Mouse (Mus musculus) lung, adult 2 months (tissue): ENCODE measurements at regions not wholly inside any gene's neighbourhood (a gene's known extent, or its start where the extent isn't known, plus 50 kb on each side); places are given as distances from the start of the nearest gene placed in this dataset.

Experiments used
- CTCF ChIP-seq: fragments of 200-500 bp; IDR thresholded peaks from 2 replicates; pipeline ENCODE4 v1.5.1; 2011; ENCODE audit warnings: mild to moderate bottlenecking, low read length, control low read depth; ENCODE audit not compliant: insufficient read depth
- POLR2A ChIP-seq: fragments of 200-500 bp; IDR thresholded peaks from 2 replicates; pipeline ENCODE4 v1.6.1; 2011; ENCODE audit warnings: low read depth, mild to moderate bottlenecking, control low read depth, low read length, borderline replicate concordance; ENCODE audit errors: extremely low read depth

DNA sequence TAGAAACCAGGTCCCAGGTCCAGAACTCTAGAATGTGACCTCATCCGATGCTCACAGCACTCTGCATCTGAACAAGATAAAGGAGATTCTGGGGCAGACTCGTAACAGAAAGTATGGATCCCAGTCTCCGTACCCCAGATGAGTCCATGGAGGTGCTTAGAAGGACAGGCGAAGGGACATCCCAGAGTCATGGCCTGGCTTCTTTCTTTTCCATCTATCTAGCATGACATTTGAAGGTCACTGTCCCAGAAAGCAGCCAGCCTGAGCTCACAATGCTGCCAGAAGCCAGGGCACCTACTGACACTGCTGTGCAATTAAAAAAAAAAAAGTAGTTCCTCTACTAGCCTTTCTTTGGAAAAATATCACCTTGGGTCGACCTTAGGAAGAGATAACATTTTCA, 354.1 kb upstream of the Trpc7 start:
- TF ChIP-seq CTCF (no peak), POLR2A (no peak)
